In genomic region chr2:141279130-141279698, GRCm38 (mm10) we compare ENCODE assay signal across 10 mouse cellular contexts.
DNase-seq lines count a peak whose midpoint lies in the region; ATAC-seq and TF ChIP-seq lines count a peak whose summit lies in the region.
"Had no signal": no experiment of that assay in that cellular context is flagged by ENCODE, and none has a peak within 500 bp of the region (broad histone marks: within the 10 kb centered on the region; RNA-seq: fewer than 3 reads in every experiment).

No protein-coding gene starts in this region.

- WGBS in heart, embryonic 16.5 days, result 26% methylated on average over 5 of the region's 5 CpGs
- 37% methylated on average over 5 of the region's 5 CpGs for WGBS in limb, embryonic 14.5 days

- no peak overlapping the region for H3K9ac ChIP-seq in heart, embryonic 16.5 days (ENCODE audit: low read length)
- H3K9ac ChIP-seq in limb, embryonic 14.5 days (ENCODE audit: low read depth, low read length, severe bottlenecking), result no peak overlapping the region

- TF ChIP-seq POLR2A in limb, embryonic 14.5 days (IDR thresholded peaks at IDR 0.05; ENCODE audit: borderline replicate concordance, extremely low read depth, insufficient read depth, insufficient read length), result no peak

- peaks cover 7% of the 10 kb centered on the region for H3K4me1 ChIP-seq in heart, embryonic 16.5 days (ENCODE audit: control insufficient read depth, insufficient read depth, low read length)
- no peaks in the 10 kb centered on the region for H3K4me1 ChIP-seq in limb, embryonic 14.5 days (ENCODE audit: control insufficient read depth, insufficient read depth, low read length)

- H3K36me3 ChIP-seq in heart, embryonic 16.5 days (ENCODE audit: control insufficient read depth, insufficient read depth), result no peaks in the 10 kb centered on the region
- no peaks in the 10 kb centered on the region for H3K36me3 ChIP-seq in limb, embryonic 14.5 days (ENCODE audit: control insufficient read depth, insufficient read depth, low read length)

- no peak overlapping the region for H3K4me3 ChIP-seq in heart, embryonic 16.5 days (ENCODE audit: low read length)
- no peak overlapping the region for H3K4me3 ChIP-seq in limb, embryonic 14.5 days (replicated peaks; ENCODE audit: low read length)

- H3K9me3 ChIP-seq in heart, embryonic 16.5 days (replicated peaks; ENCODE audit: control insufficient read depth, low read length), result no peaks in the 10 kb centered on the region
- H3K9me3 ChIP-seq in limb, embryonic 14.5 days (ENCODE audit: control insufficient read depth, low read length), result no peaks in the 10 kb centered on the region

- DNase-seq in embryo, embryonic 10 days (ENCODE audit: low spot score), result peak; percentile 50
- DNase-seq in embryo, embryonic 9.5 days (ENCODE audit: extremely low spot score), result no peak
- peak; percentile 3 for DNase-seq in NIH3T3 (ENCODE audit: low read depth)
- DNase-seq in limb, embryonic 14.5 days (ENCODE audit: low spot score), result peak; percentile 71
- no peak for DNase-seq in spleen, adult 12 weeks (ENCODE audit: low spot score)
- no peak for DNase-seq in urinary bladder, adult 2 months (ENCODE audit: low spot score)
- DNase-seq in adrenal gland, postnatal 4 days (ENCODE audit: low spot score in 2 of 2), result no peak
- DNase-seq: right cerebral cortex, adult 18-20 months; thymus, adult 2 months had no signal

- H3K27ac ChIP-seq in heart, embryonic 16.5 days (ENCODE audit: low read length), result no peak overlapping the region
- H3K27ac ChIP-seq in limb, embryonic 14.5 days (replicated peaks; ENCODE audit: low read depth, low read length), result no peak overlapping the region

- no peak overlapping the region for H3K4me2 ChIP-seq in heart, embryonic 16.5 days (ENCODE audit: low read depth, low read length)
- no peak overlapping the region for H3K4me2 ChIP-seq in limb, embryonic 14.5 days (replicated peaks; ENCODE audit: low read depth, low read length, severe bottlenecking)

- peak; percentile 85 for ATAC-seq in heart, embryonic 16.5 days (replicated peaks; ENCODE audit: extremely low read depth, insufficient read depth, low FRiP score)
- ATAC-seq in limb, embryonic 14.5 days (ENCODE audit: low FRiP score, low read depth), result no peak

- no peaks in the 10 kb centered on the region for H3K27me3 ChIP-seq in heart, embryonic 16.5 days (ENCODE audit: control insufficient read depth, insufficient read depth, low read length)
- no peaks in the 10 kb centered on the region for H3K27me3 ChIP-seq in limb, embryonic 14.5 days (ENCODE audit: control insufficient read depth, insufficient read depth, low read length)

Comparison
In these comparisons a context has a peak if more than half of its experiments do, and no peak if none do; other contexts are left out.
1. DNase-seq: peak in embryo, embryonic 10 days (single experiment), NIH3T3 (single experiment) and limb, embryonic 14.5 days (single experiment); none in embryo, embryonic 9.5 days (single experiment), spleen, adult 12 weeks (single experiment), urinary bladder, adult 2 months (single experiment) and adrenal gland, postnatal 4 days (0 of 2).